In genomic region chr12:54834925-54835447, GRCm38 (mm10) we compare ENCODE assay signal across 8 mouse cellular contexts. TPM values are rescaled to one million over a fixed set of nuclear protein-coding genes. Genes with fewer than 3 reads are reported as not detected.
A peak's percentile ranks its signal among the peaks of the same experiment; 100 is the strongest.
DNase-seq lines count a peak whose midpoint lies in the region; ATAC-seq and TF ChIP-seq lines count a peak whose summit lies in the region.

No protein-coding gene starts in this region.

- peak overlapping the region; percentile 57 for H3K4me3 ChIP-seq in E14TG2a.4 (replicated peaks; ENCODE audit: low read length)
- H3K4me3 ChIP-seq in layer of hippocampus, adult 2 months = peak overlapping the region; percentile 45
- peak overlapping the region; percentile 32 for H3K4me3 ChIP-seq in neural tube, embryonic 15.5 days (replicated peaks)

- H3K9ac ChIP-seq in neural tube, embryonic 15.5 days (replicated peaks) = peak overlapping the region; percentile 41; the same call in 1 of the 2 replicates

- peak overlapping the region; percentile 54 for H3K27ac ChIP-seq in layer of hippocampus, adult 2 months
- H3K27ac ChIP-seq in neural tube, embryonic 15.5 days (replicated peaks) = peak overlapping the region; percentile 64

- ATAC-seq in frontal cortex, adult (ENCODE audit: low TSS enrichment) = peak; percentile 83
- ATAC-seq in hematopoietic stem cell, adult 5-6 weeks (replicated peaks in 1 of 2; ENCODE audit: insufficient read depth in 1 of 2, low FRiP score in 2 of 2, low TSS enrichment in 1 of 2, low read depth in 1 of 2, poor library complexity in 2 of 2, severe bottlenecking in 2 of 2) = peak; percentile 48 to 71
- peak; percentile 76 for ATAC-seq in neural tube, embryonic 15.5 days (ENCODE audit: low FRiP score)

- H3K27me3 ChIP-seq in E14TG2a.4 (ENCODE audit: insufficient read depth, low read length) = no peaks in the 10 kb centered on the region; the same call in 1 of the 2 replicates
- no peaks in the 10 kb centered on the region for H3K27me3 ChIP-seq in neural tube, embryonic 15.5 days (replicated peaks)

- no peaks in the 10 kb centered on the region for H3K9me3 ChIP-seq in E14TG2a.4 (ENCODE audit: low read length)
- no peaks in the 10 kb centered on the region for H3K9me3 ChIP-seq in neural tube, embryonic 15.5 days (replicated peaks)

- DNase-seq in brain, adult 2 months (ENCODE audit: low read depth, low spot score) = peak; percentile 93
- DNase-seq in layer of hippocampus, adult 2 months (ENCODE audit: low spot score in 2 of 2) = peak; percentile 63 to 73
- peak; percentile 86 to 93 for DNase-seq in lung, adult 18-20 months
- DNase-seq in thymus, postnatal 4 days = peak; percentile 68

- TF ChIP-seq CTCF in E14TG2a.4 (conservative IDR thresholded peaks at IDR 0.05; ENCODE audit: low read length) = no peak
- TF ChIP-seq CTCF in layer of hippocampus, adult 2 months (conservative IDR thresholded peaks at IDR 0.05) = no peak

- 13% methylated on average over 11 of the region's 11 CpGs for WGBS in neural tube, embryonic 15.5 days

- H3K4me1 ChIP-seq in E14TG2a.4 (replicated peaks; ENCODE audit: low read depth, low read length) = peaks cover 38% of the 10 kb centered on the region
- peaks cover 7% of the 10 kb centered on the region for H3K4me1 ChIP-seq in neural tube, embryonic 15.5 days

- peak overlapping the region; percentile 52 for H3K4me2 ChIP-seq in neural tube, embryonic 15.5 days

- H3K36me3 ChIP-seq in E14TG2a.4 (ENCODE audit: insufficient read depth, low read length) = no peaks in the 10 kb centered on the region
- no peaks in the 10 kb centered on the region for H3K36me3 ChIP-seq in neural tube, embryonic 15.5 days

RNA-seq across cellular contexts. Expression of gene Cfl2, which starts 27.7 kb away (rescaled TPM):
- total RNA-seq in hematopoietic stem cell, adult 5-6 weeks (2017) = 26.1 and 51.2 TPM in 2 replicates
- 10 to 100 TPM; 88.3 to 92.3 TPM for total RNA-seq in layer of hippocampus, adult 2 months (2021)
- 294 and 346 TPM in 2 replicates for polyA plus RNA-seq in neural tube, embryonic 15.5 days (2015; fragmentation: Nextera tagmentation; extraction: Ambion mirVana)

RNA-seq across cellular contexts. Expression of gene Snx6, which starts 39.5 kb away (rescaled TPM):
- 108 and 111 TPM in 2 replicates for total RNA-seq in hematopoietic stem cell, adult 5-6 weeks (2017)
- total RNA-seq in layer of hippocampus, adult 2 months (2021) = 10 to 100 TPM; 39.7 to 48.0 TPM
- polyA plus RNA-seq in neural tube, embryonic 15.5 days (2015; fragmentation: Nextera tagmentation; extraction: Ambion mirVana) = 131 and 137 TPM in 2 replicates

Comparison
In these comparisons a context has a peak if more than half of its experiments do, and no peak if none do; other contexts are left out.
1. Peak in every context shown above with its lines: DNase-seq, ATAC-seq, H3K4me3 ChIP-seq and H3K27ac ChIP-seq.